Mouse (Mus musculus) embryo, embryonic 9.5 days (tissue): ENCODE data around the gene Sowahc.

ENCODE experiments used
- DNase-seq: peaks from one replicate; pipeline ENCODE4 v3.0.0-alpha.2; 2017; ENCODE audit errors: extremely low spot score

Sowahc gene

GRCm38 (mm10) chr10:59221473-59222270 is at the start of gene Sowahc, which contains the start of gene Sept10:
TSS of gene Sowahc (plus strand) at chr10:59221953.
TSS of gene Sept10 (minus strand) at chr10:59221847.
- DNase-seq: peak; percentile 98

GRCm38 (mm10) chr10:59172539-59172938 is 49.2 kb upstream of the Sowahc start:
- DNase-seq: no peak

DNA sequence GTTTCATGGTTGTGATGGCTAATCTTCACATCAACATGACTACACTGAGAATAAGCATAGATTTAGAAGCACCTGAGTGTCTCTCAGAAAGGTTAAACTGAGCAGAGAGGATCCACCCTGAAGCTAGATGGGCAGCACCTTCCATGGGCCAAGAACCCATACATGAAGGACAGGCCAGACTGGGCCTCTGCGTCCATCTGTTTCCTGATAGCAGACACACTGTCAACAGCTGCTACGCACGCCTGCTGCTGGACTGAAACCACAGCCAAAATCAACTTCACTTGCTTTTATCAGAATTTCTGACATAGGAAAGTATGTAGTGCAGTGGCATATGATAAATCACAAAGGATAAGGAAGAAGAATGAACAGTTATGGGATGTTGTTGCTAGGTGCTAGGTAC is 42.1 kb upstream of the Sowahc start:
- DNase-seq: no peak

- DNase-seq: no peak
Measured at GRCm38 (mm10) chr10:59182306-59182705, 39.4 kb upstream of the Sowahc start.

GRCm38 (mm10) chr10:59194891-59195290 is 26.9 kb upstream of the Sowahc start:
- DNase-seq: no peak

- no peak for DNase-seq
Measured at GRCm38 (mm10) chr10:59196763-59197162, 25.0 kb upstream of the Sowahc start.

- no peak for DNase-seq
Measured at GRCm38 (mm10) chr10:59200011-59200410, 21.7 kb upstream of the Sowahc start.

DNA sequence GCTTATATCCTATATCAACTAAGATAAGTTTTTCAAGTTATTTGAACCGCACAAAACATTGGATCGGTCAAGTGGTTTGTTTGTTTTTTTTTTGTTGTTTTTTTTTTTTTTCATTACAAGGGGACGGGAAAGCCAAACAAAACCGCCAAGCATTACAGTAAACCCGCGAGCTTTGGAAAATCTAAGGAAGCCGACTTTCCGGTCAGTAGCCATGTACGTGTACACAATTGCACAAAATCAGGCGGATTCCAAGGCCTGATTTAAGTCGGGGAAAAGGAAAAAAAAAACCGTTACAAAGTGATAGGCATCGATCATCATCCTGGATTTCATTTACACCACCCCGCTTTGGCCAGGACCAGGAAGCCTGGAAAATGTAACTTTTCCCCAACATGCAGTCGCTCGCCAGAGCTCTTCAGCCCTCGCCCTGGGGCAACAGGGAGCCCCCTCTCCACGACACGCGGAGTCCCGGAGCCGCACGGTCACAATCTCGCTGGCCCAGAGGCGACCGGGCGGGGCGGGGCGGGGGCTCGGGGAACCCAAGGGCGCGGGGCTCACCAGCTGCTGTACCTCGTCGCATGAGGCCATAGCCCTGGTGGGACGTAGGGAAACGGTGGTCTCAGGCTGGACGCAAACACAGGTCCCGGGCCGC is 805 bp upstream of the Sowahc start:
- no peak for DNase-seq

GRCm38 (mm10) chr10:59222271-59223101 is 733 bp downstream of the Sowahc start:
- DNase-seq: peak; percentile 42

- DNase-seq: no peak
Measured at GRCm38 (mm10) chr10:59223301-59223700, 1.5 kb downstream of the Sowahc start.

- no peak for DNase-seq
Measured at GRCm38 (mm10) chr10:59223890-59224289, 2.1 kb downstream of the Sowahc start.

- DNase-seq: no peak
Measured at GRCm38 (mm10) chr10:59225137-59225536, 3.4 kb downstream of the Sowahc start.

DNA sequence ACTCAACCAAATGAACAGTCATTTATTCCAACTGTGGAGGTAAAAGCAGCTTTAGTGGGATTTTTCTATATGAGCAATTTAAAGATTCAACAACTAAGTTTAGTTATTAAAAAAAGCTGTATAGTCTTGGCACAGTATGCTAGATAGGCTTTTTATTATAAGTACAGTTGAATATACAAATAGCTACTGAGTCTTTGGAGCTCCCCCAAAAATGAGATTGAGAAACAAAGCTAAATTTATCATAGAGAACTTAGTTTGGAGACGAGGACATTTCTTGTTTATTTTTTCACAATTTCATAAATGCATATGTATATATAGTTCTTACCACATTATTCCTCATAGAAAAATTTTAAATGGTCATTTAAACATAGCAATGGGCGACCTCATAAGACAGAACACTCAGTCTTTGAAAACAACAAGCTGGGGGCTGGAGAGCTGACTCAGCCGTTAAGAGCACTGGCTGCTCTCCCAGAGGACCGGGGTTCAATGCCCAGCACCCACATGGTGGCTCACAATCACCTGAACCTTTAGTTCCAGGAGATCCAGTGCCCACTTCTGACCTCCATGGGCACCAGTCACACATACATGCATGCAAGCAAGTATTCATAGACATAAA is 7.6 kb downstream of the Sowahc start:
- DNase-seq: no peak

DNA sequence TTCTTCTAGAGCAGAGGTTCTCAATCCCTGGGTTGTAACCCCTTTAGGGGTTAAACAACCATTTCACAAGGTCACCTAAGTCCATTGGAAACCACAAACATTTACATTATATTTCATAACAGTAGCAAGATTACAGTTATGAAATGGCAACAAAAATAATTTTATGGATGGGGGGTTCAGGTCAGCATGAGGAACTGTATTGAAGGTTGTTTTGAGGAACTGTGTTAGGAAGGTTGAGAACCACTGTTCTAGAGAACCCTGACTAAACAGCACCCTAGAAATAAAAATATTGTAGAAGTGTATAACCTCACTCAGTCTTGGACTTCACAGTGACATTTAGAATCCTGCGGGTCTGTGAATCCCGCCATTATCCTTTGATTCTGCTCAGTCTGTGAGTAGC is 13.5 kb downstream of the Sowahc start:
- no peak for DNase-seq

GRCm38 (mm10) chr10:59235847-59236246 is 14.1 kb downstream of the Sowahc start:
- DNase-seq: no peak

GRCm38 (mm10) chr10:59236486-59236885 is 14.7 kb downstream of the Sowahc start:
- no peak for DNase-seq

- DNase-seq: no peak
Measured at GRCm38 (mm10) chr10:59237757-59238156, 16.0 kb downstream of the Sowahc start.

- DNase-seq: no peak
Measured at GRCm38 (mm10) chr10:59241141-59241541, 19.4 kb downstream of the Sowahc start.

GRCm38 (mm10) chr10:59249531-59249930 is 27.8 kb downstream of the Sowahc start:
- no peak for DNase-seq

GRCm38 (mm10) chr10:59250679-59251078 is 28.9 kb downstream of the Sowahc start:
- DNase-seq: no peak

DNA sequence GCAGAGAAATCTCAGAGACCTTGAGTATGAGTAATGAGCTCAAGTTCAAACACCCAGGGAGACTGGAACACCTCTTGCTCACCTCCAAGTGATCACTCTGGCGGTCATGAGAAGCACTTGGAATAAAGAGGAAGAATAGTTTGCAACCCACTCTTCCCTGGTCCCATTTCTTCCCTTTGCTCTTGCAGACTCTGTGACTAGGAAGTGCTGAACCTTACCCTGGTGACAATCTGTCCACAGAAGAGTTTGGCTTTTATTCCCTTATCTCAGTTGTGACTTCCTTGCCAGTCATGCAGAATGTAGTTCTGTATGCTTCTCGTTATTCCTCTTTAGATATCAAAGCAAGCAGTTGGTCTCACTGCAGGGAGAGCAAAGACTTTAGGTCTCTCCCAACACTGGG is 30.2 kb downstream of the Sowahc start:
- no peak for DNase-seq

- DNase-seq: no peak
Measured at GRCm38 (mm10) chr10:59252396-59252795, 30.6 kb downstream of the Sowahc start.
